Mouse (Mus musculus) megakaryocyte, embryonic 14.5 days (primary cell): ENCODE results near the gene Synj1.

Source experiments
- FLI1 ChIP-seq: IDR thresholded peaks from 2 replicates; pipeline ENCODE4 v1.6.1; 2012; ENCODE audit warnings: low read length, inconsistent platforms, mixed read lengths
- GATA1 ChIP-seq: IDR thresholded peaks from 3 replicates; pipeline ENCODE4 v1.6.1; 2012; ENCODE audit warnings: mixed read lengths, low read length, inconsistent platforms, borderline replicate concordance

- no peak for TF ChIP-seq GATA1
- TF ChIP-seq FLI1, result no peak
Observed at GRCm38 (mm10) chr16:90921471-90922159, 89.5 kb downstream of the Synj1 start.
